Mouse (Mus musculus) myocyte (in vitro differentiated cells): ENCODE measurements around the gene Zfp354b. TPM values are rescaled to one million over a fixed set of nuclear protein-coding genes. Genes with fewer than 3 reads are reported as not detected.

Experiments used
- H3K27me3 ChIP-seq: one replicate; pipeline ENCODE4 v1.6.1; 2011; ENCODE audit not compliant: control insufficient read depth, insufficient read depth, insufficient read length
- H3K36me3 ChIP-seq: one replicate; pipeline ENCODE4 v1.6.1; 2011; ENCODE audit not compliant: control insufficient read depth, insufficient read depth
- H3K4me2 ChIP-seq: one replicate; pipeline ENCODE4 v1.6.1; 2011; ENCODE audit warnings: low read depth, control low read depth
- H3K4me3 ChIP-seq: one replicate; pipeline ENCODE4 v1.5.1; 2011; ENCODE audit warnings: mild to moderate bottlenecking, control low read depth, moderate library complexity
- H3K79me2 ChIP-seq: one replicate; pipeline ENCODE4 v1.6.1; 2011; ENCODE audit not compliant: control insufficient read depth, insufficient read depth
- H3ac ChIP-seq: one replicate; pipeline ENCODE4 v1.6.1; 2011; ENCODE audit not compliant: control insufficient read depth, insufficient read length
- CEBPB ChIP-seq: IDR thresholded peaks from 2 replicates; pipeline ENCODE4 v1.6.1; 2011; ENCODE audit warnings: mild to moderate bottlenecking, moderate library complexity; ENCODE audit not compliant: poor library complexity, insufficient read depth, severe bottlenecking
- E2F4 ChIP-seq: IDR thresholded peaks from one replicate; pipeline ENCODE4 v1.6.1; 2011; ENCODE audit warnings: mild to moderate bottlenecking, control low read depth, moderate library complexity; ENCODE audit not compliant: insufficient read depth
- MAX ChIP-seq: IDR thresholded peaks from one replicate; pipeline ENCODE4 v1.6.1; 2011; ENCODE audit warnings: low read depth, mild to moderate bottlenecking, control low read depth
- MYOD1 ChIP-seq, 3 experiments: IDR thresholded peaks; one replicate each; pipeline ENCODE4 v1.6.1; 2011; ENCODE audit warnings: control low read depth in 2 of 3, low read depth in 2 of 3, mild to moderate bottlenecking in 2 of 3, moderate library complexity in 1 of 3; ENCODE audit not compliant: insufficient read length in 2 of 3, control insufficient read depth in 1 of 3
- MYOG ChIP-seq, 3 experiments: IDR thresholded peaks; one replicate each; pipeline ENCODE4 v1.6.1; 2011; ENCODE audit warnings: control low read depth in 2 of 3, low read depth in 2 of 3, mild to moderate bottlenecking in 2 of 3; ENCODE audit not compliant: insufficient read length in 2 of 3, control insufficient read depth in 1 of 3, insufficient read depth in 1 of 3
- POLR2A ChIP-seq: IDR thresholded peaks from one replicate; pipeline ENCODE4 v1.6.1; 2011; ENCODE audit warnings: low read depth, mild to moderate bottlenecking, control low read depth, moderate library complexity; ENCODE audit not compliant: insufficient read length
- POLR2AphosphoS2 ChIP-seq: IDR thresholded peaks from one replicate; pipeline ENCODE4 v1.6.1; 2011; ENCODE audit warnings: low read depth, control low read depth; ENCODE audit not compliant: insufficient read length
- REST ChIP-seq: IDR thresholded peaks from one replicate; pipeline ENCODE4 v1.6.1; 2011; ENCODE audit warnings: mild to moderate bottlenecking, control low read depth, moderate library complexity; ENCODE audit not compliant: insufficient read depth, insufficient read length
- SRF ChIP-seq: IDR thresholded peaks from one replicate; pipeline ENCODE4 v1.6.1; 2011; ENCODE audit warnings: low read depth; ENCODE audit not compliant: control insufficient read depth, insufficient read length
- TCF12 ChIP-seq: IDR thresholded peaks from one replicate; pipeline ENCODE4 v1.6.1; 2011; ENCODE audit warnings: mild to moderate bottlenecking, control low read depth; ENCODE audit not compliant: poor library complexity, insufficient read depth, severe bottlenecking
- TCF3 ChIP-seq: IDR thresholded peaks from one replicate; pipeline ENCODE4 v1.6.1; 2011; ENCODE audit warnings: low read depth, control low read depth; ENCODE audit not compliant: insufficient read length
- USF1 ChIP-seq: IDR thresholded peaks from one replicate; pipeline ENCODE4 v1.6.1; 2011; ENCODE audit warnings: low read depth, mild to moderate bottlenecking, control low read depth, moderate library complexity
- polyA plus RNA-seq: library from polyadenylated mRNA; unstranded; fragments of >200 nt; fragmentation: generic; extraction: Trizol; gene quantifications from one replicate; pipeline ENCODE4 v1.2.1, GENCODE M21; 2012; ENCODE audit warnings: missing spikeins

Zfp354b gene
- polyA plus RNA-seq, 1 experiment = 0.13 TPM

- Histone ChIP-seq H3K4me3 (no peak overlapping the region), H3ac (no peak overlapping the region), H3K4me2 (no peak overlapping the region), H3K36me3 (no peaks in the 10 kb centered on the region), H3K79me2 (no peaks in the 10 kb centered on the region), H3K27me3 (no peaks in the 10 kb centered on the region)
- TF ChIP-seq MYOG (IDR thresholded peaks at IDR 0.05; ENCODE audit: control insufficient read depth in 1 of 3, insufficient read depth in 1 of 3, insufficient read length in 2 of 3, low read depth in 2 of 3) = no peak
Observed at GRCm38 (mm10) chr11:50886231-50886932, 45.1 kb downstream of the Zfp354b start.

- Histone ChIP-seq H3K36me3 (no peaks in the 10 kb centered on the region), H3K4me2 (no peak overlapping the region), H3ac (no peak overlapping the region), H3K79me2 (no peaks in the 10 kb centered on the region), H3K27me3 (no peaks in the 10 kb centered on the region), H3K4me3 (no peak overlapping the region)
- TF ChIP-seq TCF3 (no peak), POLR2A (no peak)
Observed at GRCm38 (mm10) chr11:50883756-50884155, 47.7 kb downstream of the Zfp354b start.

GRCm38 (mm10) chr11:50878641-50879040, 52.8 kb downstream of the Zfp354b start:
- no peaks in the 10 kb centered on the region for H3K36me3 ChIP-seq
- no peaks in the 10 kb centered on the region for H3K79me2 ChIP-seq
- H3K27me3 ChIP-seq = no peaks in the 10 kb centered on the region
- no peak for TF ChIP-seq POLR2A
- TF ChIP-seq MYOD1 (IDR thresholded peaks at IDR 0.05; ENCODE audit: control insufficient read depth in 1 of 3, insufficient read length in 2 of 3, low read depth in 2 of 3) = no peak
- TF ChIP-seq E2F4 = no peak
- TF ChIP-seq SRF = no peak
- no peak for TF ChIP-seq REST
- TF ChIP-seq TCF12 = no peak
- no peak for TF ChIP-seq MYOG (IDR thresholded peaks at IDR 0.05; ENCODE audit: control insufficient read depth in 1 of 3, insufficient read depth in 1 of 3, insufficient read length in 2 of 3, low read depth in 2 of 3)
- no peak for TF ChIP-seq POLR2AphosphoS2
- TF ChIP-seq CEBPB = no peak
- TF ChIP-seq MAX = no peak
- no peak for TF ChIP-seq USF1
- no peak for TF ChIP-seq TCF3
- no peak overlapping the region for H3ac ChIP-seq
- H3K4me2 ChIP-seq = no peak overlapping the region
- H3K4me3 ChIP-seq = no peak overlapping the region

Other genes with a start within 250 kb of the Zfp354b start
- 1.6 TPM for gene Zfp354c, start 103.9 kb downstream of the Zfp354b start, polyA plus RNA-seq
- gene Zfp879, start 90.1 kb downstream of the Zfp354b start, polyA plus RNA-seq = not detected
- not detected for gene Grm6, start 80.9 kb downstream of the Zfp354b start, polyA plus RNA-seq
- gene Zfp454, start 44.0 kb downstream of the Zfp354b start, polyA plus RNA-seq = 0.13 TPM
- 1.3 TPM for gene Zfp2, start 15.5 kb downstream of the Zfp354b start, polyA plus RNA-seq
- not detected for gene 4933414I15Rik, start 12.1 kb upstream of the Zfp354b start, polyA plus RNA-seq
- gene Prop1, start 22.1 kb upstream of the Zfp354b start, polyA plus RNA-seq = not detected
- not detected for gene Olfr1378, start 34.9 kb upstream of the Zfp354b start, polyA plus RNA-seq
- gene Olfr1377, start 50.3 kb upstream of the Zfp354b start, polyA plus RNA-seq = not detected
- not detected for gene Olfr51, start 72.0 kb upstream of the Zfp354b start, polyA plus RNA-seq
- not detected for gene Olfr54, start 82.6 kb upstream of the Zfp354b start, polyA plus RNA-seq
- not detected for gene Olfr1375, start 116.5 kb upstream of the Zfp354b start, polyA plus RNA-seq
- gene Zfp354a, start 127.6 kb upstream of the Zfp354b start, polyA plus RNA-seq = 0.95 TPM